Mouse (Mus musculus) adrenal gland, postnatal 14 days (tissue): ENCODE measurements around the gene Zfp2. TPM values are rescaled to one million over a fixed set of nuclear protein-coding genes. Genes with fewer than 3 reads are reported as not detected.

Experiments used
- DNase-seq: peaks from one replicate; pipeline ENCODE4 v3.0.0; 2021; ENCODE audit warnings: mixed read lengths
- long read RNA-seq, 2 experiments: library from polyadenylated mRNA; stranded (forward); transcript quantifications; one replicate each; pipeline ENCODE4 v2.0.0; 2021
- total RNA-seq: library from RNA; stranded (reverse); gene quantifications from 2 replicates; pipeline ENCODE4 v1.2.3, GENCODE M21; 2021

Zfp2 gene
- 5.0 and 6.0 TPM in 2 replicates for total RNA-seq
- long read RNA-seq, experiment 1, partial matches to known transcripts = 2 of 9 reads
- long read RNA-seq, experiment 1, other reads (novel, unspliced or antisense) = 7 of 9 reads
- long read RNA-seq, experiment 2, partial matches to known transcripts = 1 of 4 reads
- long read RNA-seq, experiment 2, other reads (novel, unspliced or antisense) = 3 of 4 reads

DNA sequence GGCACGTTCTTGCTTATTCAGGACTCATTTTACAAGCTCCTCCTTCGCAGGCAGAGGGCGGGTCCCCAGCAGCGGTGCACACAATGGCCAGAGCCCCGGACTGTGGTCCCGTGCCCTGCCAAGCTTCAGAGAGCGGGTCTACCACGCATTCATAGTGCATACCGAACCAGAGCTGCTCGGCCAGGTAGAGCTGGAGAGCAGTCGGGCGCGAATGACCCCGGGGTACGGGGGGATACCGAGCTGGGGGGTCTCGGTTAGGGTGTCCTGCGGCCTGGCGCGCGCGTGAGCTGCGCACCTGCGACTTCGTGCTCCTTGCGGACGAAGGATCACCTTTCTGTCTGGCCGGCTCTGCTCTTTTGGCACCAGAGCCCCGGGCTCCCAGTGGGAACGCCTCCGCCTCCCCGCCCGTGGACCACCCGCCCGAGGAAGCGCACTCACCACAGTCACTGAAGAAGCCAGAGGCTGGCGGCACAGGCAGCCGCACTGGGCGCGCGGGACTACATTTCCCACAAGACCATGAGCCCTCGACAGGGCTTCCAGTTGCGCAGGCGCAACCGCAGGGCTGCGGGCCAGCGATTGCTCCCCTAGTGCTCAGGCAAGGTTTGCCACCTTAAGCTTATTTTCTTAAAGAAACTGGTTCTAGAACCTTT is at the start of gene Zfp2:
Gene Zfp2 (minus strand): TSS at position 495 of the 650 bp plus-strand sequence.
- DNase-seq = peak; percentile 96

DNA sequence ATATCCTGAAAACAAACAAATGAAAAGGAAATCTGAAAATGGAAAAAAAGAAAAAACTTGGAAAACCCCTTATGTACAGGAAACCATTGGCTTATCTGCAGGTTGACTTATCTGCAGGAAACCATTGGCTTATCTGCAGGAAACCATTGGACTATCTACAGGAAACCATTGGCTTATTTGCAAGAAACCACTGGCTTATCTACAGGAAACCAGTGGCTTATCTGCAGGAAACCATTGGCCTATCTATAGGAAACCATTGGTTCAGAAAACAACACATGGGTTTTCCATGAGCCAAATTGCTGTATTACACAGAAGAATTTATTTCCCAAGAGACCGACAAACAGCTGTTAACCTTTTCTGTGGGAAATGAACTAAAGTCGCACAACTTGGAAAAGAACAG is 48.9 kb upstream of the Zfp2 start:
- DNase-seq = no peak

DNA sequence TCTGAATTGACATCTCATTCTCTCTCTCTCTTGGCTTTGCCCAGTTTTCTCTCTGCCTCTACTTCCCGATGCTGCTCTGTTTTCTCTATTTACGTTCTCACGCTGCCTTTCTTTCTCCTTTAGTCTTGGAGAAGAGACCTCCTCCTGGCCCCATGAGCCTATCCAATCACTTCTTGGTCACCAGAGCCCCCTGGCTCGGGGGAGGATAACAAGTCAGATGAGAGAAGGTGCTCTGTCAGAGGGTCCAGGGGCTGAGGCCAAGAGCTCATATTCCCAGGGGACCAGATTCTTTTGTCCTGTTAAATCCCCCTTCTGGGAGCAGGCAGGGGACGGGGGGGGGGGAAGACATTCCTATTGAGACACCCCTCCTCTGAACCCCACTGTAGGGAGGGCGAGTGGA is 37.7 kb upstream of the Zfp2 start, which contains the start of gene Prop1:
Gene Prop1 (minus strand): TSS at position 101 of the 400 bp plus-strand sequence.
- DNase-seq = no peak

DNA sequence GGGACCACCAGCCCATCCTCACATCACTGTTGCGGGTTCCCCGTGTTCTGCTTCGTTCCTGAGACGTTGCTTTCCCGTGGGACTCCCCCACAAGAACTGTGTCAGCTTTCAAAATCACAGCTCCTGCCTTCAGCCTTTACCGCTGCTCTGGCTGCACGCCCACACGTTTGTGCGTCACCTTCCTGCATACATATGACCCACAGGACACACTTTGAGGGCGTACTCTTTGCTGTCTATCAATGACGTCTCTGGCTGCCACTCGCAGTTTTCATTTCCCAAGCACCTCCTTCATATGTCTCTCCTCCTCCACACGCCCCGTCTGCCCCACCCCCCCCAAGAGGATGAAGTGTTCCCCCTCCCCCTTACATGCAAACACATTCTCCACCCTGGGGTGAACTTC is 36.3 kb upstream of the Zfp2 start:
- peak; percentile 59 for DNase-seq

DNA sequence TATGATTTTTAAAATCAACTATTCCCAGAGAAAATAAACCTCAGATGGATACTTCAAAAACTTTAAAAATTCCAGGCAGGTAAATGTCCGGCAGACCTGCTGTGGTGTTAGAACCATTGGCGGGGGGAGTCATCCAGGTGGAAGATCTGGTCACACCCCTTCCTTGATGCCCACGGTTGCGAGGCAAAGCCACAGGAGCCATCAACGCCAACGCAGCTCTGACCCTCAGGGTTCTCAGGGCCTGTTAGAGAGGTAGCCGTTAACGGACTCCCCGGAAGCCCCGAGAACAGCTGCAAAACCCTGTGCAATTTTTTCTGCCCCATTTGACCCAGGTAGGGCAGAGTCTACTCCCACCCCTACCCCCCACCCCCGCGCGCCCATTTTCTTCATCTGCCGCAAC is 27.5 kb upstream of the Zfp2 start, which contains the start of gene 4933414I15Rik:
Gene 4933414I15Rik (minus strand): TSS at position 260 of the 400 bp plus-strand sequence.
- DNase-seq = no peak

DNA sequence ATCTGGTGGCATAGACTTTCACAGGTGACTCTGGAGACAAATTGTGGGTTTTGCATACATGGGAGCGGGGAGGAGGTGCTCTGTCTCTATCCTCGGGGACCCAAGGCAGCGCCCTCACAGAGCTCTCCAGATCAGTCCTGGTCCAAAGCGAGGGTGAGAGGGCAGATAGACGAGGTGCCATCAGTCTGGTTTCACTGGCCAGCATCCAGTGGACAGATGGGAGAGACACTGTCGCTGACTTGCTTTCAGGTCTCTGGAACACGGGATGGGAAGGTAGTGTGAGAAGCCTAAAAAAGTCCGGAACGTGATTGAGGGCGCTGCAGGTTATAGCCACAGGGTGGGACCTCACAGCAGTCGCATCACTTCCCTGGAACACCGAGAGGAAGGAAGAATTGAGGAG is 26.4 kb upstream of the Zfp2 start:
- no peak for DNase-seq

DNA sequence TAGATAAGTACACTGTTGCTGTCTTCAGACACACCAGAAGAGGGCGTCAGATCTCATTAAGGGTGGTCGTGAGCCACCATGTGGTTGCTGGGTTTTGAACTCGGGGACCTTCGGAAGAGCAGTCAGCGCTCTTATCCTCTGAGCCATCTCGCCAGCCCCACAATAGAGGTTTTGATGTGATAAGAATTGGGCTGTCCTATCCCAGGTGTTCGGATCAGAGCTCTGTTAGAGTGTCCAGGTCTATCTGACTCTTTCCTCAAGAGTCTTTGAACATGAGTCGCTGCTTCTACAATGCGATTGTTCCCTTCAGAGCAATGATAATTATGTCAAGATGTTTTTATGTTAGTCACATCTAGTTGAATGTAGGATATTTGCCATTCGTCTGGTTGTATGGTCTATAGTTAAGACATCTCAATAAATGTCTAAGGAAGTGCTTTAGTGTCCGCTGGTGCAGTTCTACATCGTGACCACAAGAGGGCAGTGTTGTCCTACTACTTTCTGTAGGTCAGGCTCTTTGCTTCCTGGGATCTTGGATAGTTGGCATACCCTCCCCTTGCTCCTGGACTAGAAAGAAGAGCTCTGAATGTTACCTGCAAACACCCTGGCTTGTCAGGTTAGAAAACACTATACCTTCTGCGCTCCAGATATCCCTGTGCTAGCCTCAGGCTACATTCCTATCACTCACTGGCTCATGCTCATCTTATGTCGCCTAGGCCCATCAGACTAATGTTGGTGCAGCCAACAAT is 23.8 kb upstream of the Zfp2 start:
- peak; percentile 59 for DNase-seq

DNA sequence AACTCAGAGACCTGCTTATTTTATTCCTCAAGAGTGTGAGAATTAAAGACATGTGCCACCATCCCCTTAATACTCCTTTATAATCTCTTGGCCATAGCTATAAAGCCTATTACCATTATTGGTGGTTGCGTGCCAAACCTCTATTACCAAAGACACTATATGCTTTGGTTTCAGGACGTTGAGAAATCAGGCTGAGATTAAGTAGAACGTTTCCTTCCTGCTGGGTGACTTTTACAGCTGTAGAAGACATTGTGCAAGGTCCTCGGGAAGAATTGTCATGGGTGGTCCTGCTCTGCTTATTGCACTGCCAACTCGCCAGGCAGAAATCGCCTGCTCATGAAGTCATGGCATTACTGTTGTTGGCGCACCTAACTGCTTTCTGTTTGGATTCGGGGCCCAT is 22.5 kb upstream of the Zfp2 start:
- DNase-seq = no peak

DNA sequence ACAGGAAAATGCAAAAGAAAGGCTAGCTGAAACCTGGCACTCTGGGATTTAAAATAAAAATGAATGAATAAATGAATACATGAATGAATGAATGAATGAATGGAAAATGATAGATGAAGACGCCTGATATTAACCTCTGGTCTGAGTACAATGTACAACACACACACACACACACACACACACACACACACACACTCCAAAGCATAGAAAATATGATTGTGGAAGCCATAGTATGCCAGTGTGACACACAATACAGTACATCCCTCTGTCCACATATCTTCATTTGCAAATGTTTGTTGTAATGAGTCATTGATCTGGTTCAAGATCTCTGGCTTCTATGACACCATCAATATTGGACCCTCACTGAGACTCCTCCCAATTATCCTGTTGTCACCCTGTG is 16.1 kb upstream of the Zfp2 start:
- DNase-seq = no peak

DNA sequence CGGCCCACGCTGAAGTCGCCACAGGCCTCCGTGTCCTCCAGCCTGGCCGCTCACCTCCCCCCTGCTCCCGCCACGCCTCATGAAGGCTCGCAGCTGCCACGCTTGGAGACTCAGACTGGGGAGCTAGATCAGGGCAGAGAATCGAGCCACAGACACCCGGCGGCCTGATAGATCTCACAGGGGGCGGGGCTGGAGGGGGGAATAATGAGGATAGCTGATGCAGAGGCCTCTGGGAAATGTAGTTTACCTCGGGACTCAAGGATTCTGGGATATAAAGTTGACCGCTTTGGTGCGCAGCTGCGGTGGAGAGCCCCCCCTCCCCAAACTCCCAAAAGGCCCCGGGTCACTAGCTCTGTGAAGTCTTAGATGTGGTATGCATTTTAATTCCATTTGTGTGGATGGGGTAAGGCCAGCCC is 15.5 kb upstream of the Zfp2 start, which contains the start of gene Zfp354b:
Gene Zfp354b (minus strand): TSS at position 183 of the 416 bp plus-strand sequence.
- peak; percentile 90 for DNase-seq

DNA sequence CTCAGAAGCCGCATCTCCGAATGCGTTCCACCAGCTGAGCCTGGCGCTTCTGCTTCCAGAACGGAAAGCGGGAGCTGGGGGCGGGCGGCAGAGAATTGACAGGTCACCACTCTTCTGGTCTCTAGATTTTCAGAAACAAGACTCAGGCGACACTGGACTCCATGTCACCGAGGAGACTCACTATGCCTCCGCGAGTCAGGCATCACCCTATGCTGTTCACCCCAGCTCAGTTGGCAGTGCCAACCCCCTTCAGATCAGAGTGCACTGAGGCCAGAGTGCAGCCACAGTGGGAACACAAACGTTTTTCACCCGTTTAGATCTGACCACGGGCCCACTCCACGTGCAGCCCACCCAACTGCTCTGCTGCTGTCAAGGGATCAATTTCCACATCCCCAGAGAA is 15.1 kb upstream of the Zfp2 start:
- peak; percentile 31 for DNase-seq

DNA sequence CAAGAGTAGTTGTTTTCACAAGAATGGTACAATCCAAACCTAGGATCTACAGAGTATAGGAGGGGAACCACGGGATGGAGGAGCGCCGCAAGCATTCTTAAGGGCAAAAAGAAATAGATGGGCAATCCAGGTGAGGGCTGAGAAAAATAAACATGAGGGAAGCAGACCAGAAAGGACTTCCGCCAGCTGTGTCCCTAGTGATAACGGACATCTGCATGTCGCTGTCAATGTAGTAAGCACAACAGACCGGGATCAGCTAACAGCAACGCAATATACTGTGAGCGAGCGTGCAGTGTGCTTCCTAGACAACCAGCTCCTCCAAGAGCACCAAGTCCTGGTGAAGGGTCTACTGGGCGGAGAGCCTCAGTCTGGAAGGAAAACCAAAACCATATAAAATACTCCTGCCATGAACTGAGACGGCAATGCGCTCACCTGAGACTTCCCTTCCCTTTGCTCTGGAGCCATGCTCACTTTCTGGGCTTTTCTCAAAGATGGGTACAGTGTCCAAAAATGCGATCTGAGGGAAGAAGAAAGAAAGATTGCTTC is 14.6 kb upstream of the Zfp2 start:
- no peak for DNase-seq

DNA sequence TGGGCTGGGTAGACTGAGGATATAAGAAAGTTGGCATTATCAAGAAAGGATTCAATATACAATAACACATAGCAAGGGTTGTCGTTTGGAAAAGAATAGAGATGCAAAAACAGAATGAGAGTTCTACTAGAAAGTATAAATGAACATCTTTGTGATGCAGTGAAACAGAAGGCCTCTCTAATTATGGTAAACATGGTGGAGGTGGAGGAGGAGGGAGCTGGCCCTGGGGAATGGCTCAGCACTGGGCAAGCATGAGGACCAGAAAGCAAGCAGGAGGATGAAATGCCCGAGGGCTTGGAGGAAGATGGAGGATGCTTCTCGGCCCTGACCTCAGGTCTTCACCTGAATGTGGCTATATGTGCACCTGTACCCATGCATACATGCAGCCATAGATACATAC is 1.5 kb downstream of the Zfp2 start:
- no peak for DNase-seq

DNA sequence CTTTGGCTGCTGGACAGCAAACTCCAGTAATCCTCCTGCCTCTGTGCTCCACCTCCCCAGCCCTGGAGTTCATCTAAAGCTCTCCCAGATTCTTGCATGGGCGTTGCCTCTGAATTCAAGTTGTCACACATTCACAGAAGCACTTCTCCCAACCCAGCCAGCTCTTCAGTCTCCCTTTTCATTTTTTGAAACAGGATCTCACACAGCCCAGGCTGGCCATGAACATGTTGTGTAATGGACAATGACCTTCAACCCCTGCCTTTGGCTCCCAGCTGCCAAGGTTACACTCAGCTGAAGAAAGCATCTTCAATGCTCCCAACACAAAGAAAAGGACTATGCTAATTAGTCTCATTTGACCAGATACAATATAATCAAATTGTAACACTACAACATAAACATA is 2.7 kb downstream of the Zfp2 start:
- peak; percentile 17 for DNase-seq

DNA sequence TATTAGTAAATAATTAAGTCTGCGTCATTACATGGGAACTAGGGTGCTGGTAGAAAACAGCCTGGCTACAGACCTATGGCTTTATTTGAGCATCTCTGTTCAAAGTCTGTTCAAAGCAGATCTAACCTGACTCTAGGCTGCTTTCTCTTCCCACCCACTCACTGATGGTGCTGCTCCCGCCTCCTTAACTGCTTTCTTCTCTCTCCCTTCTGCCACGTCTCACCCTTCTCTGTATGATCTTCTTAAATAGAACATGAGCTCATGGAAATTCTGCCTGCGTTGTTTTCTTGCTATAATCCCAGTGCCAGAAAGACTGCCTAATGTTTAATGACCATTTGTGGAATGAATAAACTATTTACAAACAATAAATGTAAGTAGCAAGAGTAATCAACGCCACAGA is 7.8 kb downstream of the Zfp2 start:
- DNase-seq = no peak

DNA sequence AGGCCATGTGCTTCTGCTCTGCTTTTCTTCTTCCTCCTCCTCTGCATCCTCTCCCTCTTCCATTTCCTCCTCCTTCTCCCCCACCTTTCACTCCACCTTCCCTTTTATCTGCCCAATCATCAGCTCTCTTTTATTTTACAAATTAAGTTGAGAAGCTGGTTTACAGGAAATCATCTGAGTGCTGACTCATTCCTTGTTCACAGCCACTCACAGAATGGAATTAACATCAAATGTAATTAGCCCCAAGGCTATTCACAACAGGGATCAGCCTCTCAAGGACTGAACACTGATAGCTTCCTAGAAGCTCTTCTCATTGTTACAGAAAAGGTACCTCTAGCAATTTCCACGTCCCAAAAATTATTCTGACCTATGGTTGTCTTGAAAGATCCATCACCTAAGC is 18.6 kb downstream of the Zfp2 start:
- no peak for DNase-seq

DNA sequence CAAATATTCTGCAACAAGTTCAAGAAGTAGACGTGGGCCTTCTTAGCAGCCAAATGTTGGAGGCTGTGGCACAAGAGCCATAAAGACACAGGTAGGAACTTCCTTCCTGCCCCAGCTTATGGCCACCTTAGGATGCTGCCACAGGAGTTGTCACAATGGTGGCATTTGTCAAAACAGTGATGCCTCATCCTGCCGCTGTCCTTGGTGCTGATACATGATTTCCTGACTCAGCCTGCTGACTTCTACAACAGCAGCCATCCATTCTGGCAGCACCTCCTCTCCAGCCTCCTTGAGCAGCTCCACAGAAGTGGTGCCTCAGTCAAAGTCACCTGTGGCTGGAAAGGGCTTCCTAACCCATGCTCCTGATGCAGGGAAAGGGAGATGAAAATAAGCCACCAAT is 23.5 kb downstream of the Zfp2 start:
- peak; percentile 10 for DNase-seq

DNA sequence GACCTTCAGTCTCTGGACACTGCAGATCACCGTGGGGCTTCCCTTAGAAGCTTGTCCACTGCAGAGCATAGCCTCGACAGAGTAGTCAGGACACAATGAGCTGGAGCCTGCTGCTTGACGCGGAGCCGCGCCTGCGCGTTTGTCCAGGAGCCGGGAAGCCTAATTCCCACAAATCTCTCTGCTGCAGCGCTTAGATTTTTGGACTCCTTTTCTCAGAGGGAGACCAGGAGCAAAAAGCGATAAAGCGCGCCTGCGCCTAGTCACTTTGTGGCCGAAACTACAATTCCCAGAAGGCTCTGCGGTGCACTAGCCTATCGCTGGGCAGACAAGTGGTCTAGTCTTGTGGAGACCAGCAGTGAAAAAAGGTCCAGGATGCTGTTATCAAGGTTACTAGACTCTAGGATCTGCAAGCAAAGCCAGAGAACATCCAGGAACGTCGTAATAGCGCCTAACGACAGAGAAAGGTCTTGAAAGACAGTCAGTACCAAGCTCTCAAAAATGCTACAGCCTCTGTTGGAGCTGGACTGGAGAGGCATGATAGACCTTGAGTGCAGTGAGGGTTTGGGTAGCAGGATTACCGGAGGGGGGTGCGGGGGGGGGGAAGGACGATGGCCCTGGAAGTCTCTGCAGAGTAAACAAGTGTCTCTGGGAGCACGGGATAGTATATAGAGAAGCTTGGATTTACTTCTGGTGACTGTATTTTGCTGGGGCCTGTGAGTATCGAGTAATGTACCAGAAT is 28.4 kb downstream of the Zfp2 start, which contains the start of gene Zfp454:
Gene Zfp454 (minus strand): TSS at position 262 of the 739 bp plus-strand sequence.
- peak; percentile 92 for DNase-seq

DNA sequence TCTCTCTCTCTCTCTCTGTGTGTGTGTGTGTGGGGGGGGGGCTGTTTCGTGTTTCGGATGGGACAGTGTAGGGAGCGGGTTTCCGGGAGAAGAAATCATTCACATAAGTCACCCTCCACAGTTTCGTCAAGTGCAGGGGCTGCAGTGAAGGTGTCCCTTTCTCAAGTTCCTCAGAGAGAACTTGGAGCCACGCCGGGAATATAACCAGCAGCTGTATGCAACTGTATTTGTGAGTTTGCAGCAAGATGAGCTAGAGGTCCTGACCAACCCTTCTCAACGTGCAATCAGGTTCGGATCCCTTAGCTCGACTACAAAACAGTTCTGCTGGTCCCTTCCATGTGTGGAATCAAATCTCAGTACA is 29.1 kb downstream of the Zfp2 start:
- peak; percentile 9 for DNase-seq

DNA sequence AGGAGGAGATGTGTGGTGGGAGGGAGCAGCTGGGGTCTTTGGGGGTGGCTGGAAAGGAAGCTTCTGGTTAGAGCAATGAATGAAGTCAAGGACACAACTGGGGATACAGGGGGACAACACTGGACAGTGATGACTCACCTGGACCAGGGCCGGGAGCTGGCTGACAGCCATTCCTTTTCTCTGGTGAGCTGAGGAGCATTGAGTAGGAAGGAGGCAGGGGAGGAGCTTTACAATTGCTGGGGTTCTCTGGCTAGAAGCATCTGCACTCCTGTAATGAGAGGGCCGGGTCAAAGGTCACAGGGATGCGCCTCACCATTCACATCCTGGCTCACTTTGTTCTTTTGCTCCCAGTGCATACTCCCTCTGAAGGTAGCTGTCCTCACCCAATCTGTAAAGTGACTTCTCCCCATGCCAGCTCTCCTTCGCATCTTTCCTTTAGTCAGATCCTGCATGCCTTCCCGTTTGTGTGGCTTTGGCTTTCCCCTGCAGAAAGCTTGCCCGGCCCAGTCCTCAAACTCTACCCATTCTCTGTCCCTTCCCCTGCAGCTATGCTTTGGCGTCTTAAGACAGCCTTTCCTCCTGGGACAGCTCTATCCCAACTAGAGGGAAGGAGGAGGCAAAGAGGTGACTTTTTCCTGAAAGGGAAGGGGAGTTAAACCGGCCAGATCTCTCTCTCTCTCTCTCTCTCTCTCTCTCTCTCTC is 29.6 kb downstream of the Zfp2 start:
- DNase-seq = peak; percentile 79

DNA sequence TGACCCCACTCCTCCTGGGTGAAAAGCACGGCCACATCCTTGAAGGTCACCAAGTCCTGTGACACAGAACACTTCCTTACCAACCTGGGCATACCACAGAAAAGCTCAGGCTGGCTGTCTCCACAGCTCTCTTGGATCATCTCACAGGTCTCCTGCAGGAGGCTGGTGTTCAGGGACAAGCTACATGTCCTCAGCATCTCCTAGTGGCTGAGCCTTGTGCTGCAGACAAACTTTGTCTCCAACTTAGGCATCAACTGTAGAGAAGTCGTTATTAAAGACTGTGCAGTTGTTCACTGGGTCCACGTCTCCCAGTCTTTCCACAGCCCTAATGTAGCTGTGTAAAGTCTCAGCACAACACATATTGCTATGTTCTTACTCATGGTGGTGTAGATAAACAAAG is 32.2 kb downstream of the Zfp2 start:
- no peak for DNase-seq

DNA sequence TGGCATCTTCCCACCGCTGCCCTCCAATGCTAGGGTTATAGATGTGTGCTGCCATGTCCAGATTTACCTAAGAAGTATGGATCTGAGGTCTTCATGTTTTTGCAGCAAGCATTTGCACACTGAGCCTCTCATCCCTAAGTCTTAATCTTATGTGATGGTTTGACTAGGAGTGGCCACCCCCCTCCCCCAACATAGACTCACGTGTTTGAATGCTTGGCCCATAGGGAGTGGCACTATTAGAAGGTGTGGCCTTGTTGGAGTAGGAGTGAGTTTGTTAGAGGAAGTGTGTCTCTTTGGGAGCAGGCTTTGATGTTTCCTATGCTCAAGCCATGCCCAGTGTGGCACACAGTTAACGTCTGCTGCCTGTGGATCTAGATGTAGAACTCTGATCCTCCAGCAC is 37.3 kb downstream of the Zfp2 start:
- no peak for DNase-seq
